Mouse (Mus musculus) C2C12 (cell line): ENCODE data around the gene Pitpnm3.

Experiments
- CTCF ChIP-seq: IDR thresholded peaks from one replicate; pipeline ENCODE4 v1.5.1; 2011; ENCODE audit not compliant: control insufficient read depth, insufficient read depth, insufficient read length
- MAX ChIP-seq: IDR thresholded peaks from one replicate; pipeline ENCODE4 v1.6.1; 2011; ENCODE audit warnings: mild to moderate bottlenecking, control low read depth
- MYOD1 ChIP-seq: IDR thresholded peaks from one replicate; pipeline ENCODE4 v1.6.1; 2011; ENCODE audit warnings: low read depth; ENCODE audit not compliant: control insufficient read depth, insufficient read length

GRCm38 (mm10) chr11:72173506-72173905, 37.9 kb upstream of the Pitpnm3 start:
- TF ChIP-seq MAX (no peak), CTCF (no peak), MYOD1 (no peak)
